Mouse (Mus musculus): ENCODE measurements at regions not wholly inside any gene's neighbourhood (a gene's known extent, or its start where the extent isn't known, plus 50 kb on each side); places are given as distances from the start of the nearest gene placed in this dataset.
A peak's percentile ranks its signal among the peaks of the same experiment; 100 is the strongest.

DNA sequence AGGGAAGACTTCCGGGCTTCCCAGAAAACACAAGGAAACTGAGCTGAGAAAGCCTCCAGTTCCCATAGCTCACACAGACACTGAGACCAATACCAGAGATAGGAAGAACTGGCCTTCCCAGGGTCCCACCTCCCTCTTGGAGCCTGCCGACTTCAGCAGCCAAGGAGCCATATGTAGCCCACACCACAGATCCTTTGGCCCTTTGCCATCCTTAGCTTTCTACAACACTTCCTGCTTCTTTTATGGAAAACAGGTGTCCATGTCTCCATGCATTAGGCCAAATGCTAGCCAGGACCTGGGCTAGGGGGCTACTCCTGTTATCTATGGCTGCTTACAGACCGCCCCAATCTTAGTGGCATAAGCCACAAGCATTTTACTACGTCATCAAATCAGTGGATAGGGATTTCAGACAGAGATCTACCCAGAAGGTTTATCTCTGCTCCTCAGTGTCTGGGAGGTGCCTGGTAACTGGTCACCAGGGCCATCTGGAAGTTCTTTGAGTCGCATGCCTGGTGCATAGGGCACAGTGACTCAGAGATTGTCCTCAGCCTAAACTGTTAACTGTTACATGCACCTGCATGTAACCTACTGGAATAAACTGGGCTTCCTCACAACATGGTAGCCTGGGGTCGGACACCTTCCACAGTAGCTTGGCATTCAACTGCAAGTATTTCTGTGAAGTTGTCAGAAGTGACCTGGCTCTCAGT lies 378.4 kb downstream of the H2al1j start:
- ATAC-seq (ENCODE audit: insufficient number of reproducible peaks, low FRiP score, low TSS enrichment): no peak

DNA sequence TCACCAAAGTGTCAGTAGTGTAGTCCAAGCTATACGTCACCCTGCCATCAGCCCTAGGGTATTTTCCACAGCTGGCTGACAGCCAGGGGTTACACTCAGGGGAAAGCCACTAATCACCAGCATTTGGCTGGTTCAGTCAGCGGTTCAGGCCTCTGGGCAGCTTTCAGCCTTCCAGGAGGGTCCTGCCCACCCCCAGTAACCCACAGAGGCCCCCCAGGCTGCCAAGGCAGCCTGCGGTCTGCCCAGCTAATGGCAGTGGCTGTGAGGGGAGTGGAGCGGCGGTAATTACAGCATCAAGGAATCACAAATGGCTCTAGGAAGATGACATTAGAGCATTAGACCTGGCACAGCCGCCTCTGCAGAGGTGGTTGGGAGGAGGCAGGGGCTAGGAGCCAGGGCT lies 379.7 kb downstream of the H2al1j start:
- no peak for ATAC-seq (ENCODE audit: insufficient number of reproducible peaks, low FRiP score, low TSS enrichment)

DNA sequence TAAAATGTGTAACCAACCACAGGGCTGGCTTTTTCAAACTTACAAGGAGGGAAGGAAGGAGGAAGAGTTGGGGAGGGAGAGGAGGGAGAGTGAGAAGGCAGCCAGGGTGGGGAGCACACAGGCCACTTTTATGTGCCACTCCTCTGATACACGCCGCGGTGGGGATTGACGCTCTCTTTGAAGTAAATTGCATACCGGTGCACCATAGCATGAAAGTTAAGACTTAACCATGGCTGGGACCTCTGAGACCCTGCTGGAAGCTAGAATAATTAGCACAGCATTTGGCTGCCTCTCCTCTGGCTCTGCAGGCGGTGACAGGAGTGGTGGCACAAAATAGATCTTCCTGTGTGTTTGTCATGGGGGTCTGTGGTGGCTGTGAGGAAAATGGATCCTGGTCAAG lies 380.7 kb downstream of the H2al1j start:
- no peak for ATAC-seq (ENCODE audit: insufficient number of reproducible peaks, low FRiP score, low TSS enrichment)

DNA sequence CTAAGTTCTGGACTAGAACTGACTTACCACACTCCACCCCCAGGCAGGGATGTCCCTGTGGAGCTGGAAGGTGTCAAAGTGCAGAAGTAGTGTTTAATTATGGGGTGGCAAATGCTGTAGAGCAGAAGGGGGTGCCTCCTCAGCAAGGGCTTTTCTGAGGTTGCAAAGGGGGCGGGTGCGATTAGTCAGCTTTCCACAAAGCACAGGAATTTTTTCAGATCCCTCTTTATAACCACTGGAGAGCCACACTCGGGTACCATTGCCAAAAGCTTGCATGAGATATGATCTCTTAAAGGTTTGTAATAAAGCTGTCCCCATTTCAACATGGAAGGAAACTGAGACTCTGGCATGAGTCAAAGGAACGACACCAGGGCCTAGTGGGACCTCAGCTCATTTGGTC lies 381.7 kb downstream of the H2al1j start:
- no peak for ATAC-seq (ENCODE audit: insufficient number of reproducible peaks, low FRiP score, low TSS enrichment)

DNA sequence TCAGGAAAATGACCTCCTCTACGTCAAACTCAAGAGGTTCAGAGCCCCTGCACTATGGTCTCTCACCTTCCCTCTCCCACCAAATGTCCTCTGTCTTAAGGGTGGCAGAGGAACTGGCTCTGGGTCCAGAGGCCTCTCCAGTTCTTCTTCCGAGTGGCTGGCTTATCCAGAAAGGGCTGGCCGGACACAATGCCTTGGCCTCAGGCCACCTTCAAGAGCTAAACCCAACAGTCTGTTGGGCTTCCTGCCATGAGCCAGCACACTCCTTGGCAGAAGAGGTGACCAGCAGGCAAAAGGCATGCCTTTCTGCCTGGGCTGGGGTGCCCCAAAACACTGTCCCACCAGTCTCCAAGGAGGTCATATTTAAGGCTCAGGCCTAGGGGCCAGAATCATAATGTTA lies 385.8 kb downstream of the H2al1j start:
- peak; percentile 68 for ATAC-seq (ENCODE audit: insufficient number of reproducible peaks, low FRiP score, low TSS enrichment)

DNA sequence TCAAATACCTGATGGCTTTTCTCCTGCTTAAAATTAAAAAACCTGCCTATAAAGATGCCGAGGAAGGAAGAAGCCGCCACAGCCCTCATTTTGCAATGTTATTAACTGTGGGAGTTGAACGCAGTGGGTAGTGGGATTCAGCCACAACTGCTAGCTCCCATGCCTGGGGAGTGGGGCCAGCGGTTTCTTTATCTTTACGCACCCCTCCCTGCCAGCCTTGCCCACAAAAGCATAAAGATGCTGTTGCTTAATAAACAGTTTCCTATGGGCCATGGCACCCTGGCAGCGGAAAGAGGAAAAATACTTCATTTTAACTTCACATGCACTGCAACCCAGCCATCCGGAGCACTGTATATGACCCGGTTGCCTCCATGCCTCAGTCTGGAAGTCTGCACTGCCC lies 389.2 kb downstream of the H2al1j start:
- no peak for ATAC-seq (ENCODE audit: insufficient number of reproducible peaks, low FRiP score, low TSS enrichment)

DNA sequence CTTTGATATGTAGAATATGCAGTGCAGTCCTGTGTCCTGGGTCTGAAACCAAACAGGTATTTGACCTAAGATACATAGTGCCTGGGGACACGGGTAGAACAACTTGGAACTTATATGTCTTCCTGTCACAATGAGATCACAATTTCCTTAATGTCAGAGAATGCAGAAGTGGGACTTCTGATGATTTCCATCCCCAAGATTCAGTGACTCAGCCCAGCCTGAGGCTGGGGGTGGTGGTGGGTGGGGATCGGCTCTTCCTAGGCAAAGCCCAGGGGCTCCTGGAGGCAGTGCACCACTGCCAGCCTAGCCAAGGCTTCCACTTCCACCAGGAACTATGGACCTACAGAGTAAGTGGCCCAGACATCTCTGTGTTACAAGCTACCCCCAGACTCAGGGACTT lies 391.2 kb downstream of the H2al1j start:
- no peak for ATAC-seq (ENCODE audit: insufficient number of reproducible peaks, low FRiP score, low TSS enrichment)

DNA sequence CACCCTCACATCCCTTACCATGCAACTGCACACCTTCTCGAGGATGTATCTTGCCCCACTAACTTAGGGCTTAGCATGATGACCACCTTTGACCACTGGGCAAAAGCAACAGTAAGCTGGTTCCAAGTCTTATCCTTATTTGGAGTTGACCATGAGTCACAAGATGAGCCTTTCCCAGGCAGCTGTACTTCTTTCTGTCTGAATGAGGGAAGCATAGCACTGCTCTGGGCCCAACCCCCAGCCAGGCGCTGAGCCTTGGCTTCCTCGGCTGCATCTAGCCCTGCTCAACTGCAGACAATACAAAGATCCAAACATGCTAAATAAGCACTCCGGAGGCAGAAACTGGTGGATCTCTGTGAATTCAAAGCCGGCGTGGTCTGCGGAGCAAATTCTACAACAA lies 392.9 kb downstream of the H2al1j start:
- ATAC-seq (ENCODE audit: insufficient number of reproducible peaks, low FRiP score, low TSS enrichment): no peak

DNA sequence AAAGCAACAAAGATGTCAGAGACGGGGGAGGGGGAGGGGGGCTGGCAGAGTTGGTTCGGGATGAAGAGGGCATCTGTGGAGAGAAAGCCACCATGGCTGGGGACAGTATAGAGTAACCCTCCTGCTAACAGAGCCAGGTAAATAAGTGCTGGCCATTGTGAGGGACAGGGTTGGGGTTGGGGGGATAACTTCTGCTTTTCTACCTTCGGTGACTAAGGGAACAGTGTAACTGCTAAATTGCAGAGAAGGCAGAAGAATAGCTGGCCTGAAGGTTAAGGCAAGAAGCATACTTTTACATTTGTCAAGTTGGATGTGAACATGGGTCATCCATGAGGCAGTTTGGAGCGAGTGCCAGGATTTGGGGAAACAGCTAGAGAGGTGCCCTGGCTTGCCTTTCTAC lies 395.1 kb downstream of the H2al1j start:
- no peak for ATAC-seq (ENCODE audit: insufficient number of reproducible peaks, low FRiP score, low TSS enrichment)

DNA sequence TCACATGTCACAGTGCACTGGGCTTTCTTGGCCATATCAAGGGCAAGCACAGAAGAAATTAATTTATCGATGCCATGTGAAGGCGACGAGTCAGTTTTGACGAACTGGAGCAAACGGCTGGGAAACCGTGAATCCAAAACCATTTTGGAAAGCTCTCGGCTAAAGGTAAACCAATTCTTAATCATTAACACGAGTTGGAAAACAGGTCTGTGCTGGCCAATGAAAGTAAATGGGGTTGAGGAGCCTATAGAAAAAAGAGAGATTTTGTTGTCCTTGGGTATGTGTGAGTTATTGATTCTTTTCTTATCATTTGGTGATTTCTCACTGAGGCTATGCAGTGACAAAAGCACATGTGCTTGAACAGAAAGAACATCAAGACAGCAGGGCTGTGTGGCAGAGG lies 397.1 kb downstream of the H2al1j start:
- ATAC-seq (ENCODE audit: insufficient number of reproducible peaks, low FRiP score, low TSS enrichment): no peak

DNA sequence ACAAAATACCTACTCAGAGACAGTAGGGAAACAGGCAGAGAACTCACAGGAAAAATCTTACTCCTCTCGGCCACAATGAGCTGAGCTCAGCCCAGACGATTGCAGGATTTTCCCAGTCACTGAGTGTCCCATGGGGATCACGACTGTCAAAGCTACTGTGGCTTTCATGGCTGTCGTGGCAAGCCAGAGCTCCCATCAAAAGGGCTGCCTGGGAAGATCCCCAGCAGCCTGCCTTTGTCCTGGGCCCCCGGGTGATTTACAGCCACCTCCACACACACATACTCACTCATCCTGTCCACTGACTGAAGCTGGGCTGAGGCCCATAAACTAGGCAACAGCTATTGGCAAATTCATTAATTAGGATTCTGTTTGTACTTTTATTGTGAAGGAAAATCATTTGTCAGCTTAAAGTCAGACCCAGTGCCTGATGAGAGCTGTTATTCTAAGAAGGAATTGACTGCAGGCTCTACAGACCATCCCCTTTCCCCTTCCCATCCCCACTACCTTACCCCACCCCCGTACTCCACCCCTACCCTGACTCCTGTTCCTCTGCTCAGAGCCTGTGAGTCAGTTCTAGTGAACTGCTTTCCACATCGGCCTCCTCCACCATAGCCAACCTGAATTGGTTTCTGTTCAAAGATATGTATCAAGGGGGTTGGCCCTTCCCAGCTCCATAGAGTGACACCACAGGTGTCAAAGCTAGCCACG lies 399.1 kb downstream of the H2al1j start:
- ATAC-seq (ENCODE audit: insufficient number of reproducible peaks, low FRiP score, low TSS enrichment): no peak

DNA sequence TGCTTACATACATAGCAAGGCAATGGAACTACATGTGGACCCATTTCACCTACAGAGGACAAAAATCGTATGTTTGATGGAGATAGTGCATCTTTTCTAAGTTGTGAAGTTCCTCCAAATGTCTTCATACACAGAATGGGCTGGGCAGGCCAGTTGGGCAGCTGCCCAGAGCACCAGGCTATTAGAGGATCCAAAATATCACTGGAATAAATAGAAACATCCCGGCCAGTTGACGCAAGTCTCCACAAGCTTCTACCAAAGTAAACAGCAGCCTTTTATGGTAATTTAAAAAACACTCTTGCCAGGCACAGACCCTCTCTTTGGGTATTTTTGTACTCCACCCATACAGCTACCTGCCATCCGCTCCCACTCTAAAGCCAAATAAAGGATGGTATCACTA lies 400.9 kb downstream of the H2al1j start:
- ATAC-seq (ENCODE audit: insufficient number of reproducible peaks, low FRiP score, low TSS enrichment): no peak

DNA sequence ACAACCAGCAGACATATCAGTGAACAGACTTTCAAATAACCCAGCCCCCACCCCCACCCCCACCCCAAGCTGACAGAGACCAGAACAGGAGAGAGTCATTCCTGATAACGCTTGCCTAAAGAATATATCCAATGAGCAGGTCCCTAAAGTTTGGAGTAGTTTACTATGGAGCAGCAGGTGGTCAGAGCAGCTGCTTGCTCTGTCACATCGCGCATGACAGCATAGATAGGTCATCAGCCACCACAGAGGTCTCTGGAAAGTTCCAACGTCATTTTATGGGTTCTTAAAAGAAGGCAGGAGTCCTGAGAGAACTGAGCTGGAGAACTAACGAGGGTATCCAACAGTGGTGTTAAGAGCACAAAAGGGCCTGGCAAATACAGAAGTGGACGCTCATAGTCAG lies 402.4 kb downstream of the H2al1j start:
- ATAC-seq (ENCODE audit: insufficient number of reproducible peaks, low FRiP score, low TSS enrichment): no peak

DNA sequence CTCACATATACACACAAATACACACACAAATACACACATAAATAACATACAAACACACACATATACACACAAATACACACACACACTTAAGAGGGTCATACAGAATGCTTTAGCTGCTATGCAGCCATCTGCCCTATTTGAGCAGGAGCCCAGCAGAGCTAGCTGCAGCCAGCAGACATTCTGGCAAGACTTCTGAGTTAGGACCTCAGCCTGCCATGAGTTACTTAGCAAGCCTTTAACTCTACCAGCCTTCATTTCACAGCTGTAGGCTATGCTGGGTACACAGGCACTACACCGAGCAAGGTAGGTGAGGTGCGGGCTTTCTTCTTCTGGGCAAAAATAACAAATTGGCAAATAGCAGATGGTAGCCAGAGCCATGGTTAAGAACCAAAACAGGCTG lies 404.7 kb downstream of the H2al1j start:
- ATAC-seq (ENCODE audit: insufficient number of reproducible peaks, low FRiP score, low TSS enrichment): no peak

DNA sequence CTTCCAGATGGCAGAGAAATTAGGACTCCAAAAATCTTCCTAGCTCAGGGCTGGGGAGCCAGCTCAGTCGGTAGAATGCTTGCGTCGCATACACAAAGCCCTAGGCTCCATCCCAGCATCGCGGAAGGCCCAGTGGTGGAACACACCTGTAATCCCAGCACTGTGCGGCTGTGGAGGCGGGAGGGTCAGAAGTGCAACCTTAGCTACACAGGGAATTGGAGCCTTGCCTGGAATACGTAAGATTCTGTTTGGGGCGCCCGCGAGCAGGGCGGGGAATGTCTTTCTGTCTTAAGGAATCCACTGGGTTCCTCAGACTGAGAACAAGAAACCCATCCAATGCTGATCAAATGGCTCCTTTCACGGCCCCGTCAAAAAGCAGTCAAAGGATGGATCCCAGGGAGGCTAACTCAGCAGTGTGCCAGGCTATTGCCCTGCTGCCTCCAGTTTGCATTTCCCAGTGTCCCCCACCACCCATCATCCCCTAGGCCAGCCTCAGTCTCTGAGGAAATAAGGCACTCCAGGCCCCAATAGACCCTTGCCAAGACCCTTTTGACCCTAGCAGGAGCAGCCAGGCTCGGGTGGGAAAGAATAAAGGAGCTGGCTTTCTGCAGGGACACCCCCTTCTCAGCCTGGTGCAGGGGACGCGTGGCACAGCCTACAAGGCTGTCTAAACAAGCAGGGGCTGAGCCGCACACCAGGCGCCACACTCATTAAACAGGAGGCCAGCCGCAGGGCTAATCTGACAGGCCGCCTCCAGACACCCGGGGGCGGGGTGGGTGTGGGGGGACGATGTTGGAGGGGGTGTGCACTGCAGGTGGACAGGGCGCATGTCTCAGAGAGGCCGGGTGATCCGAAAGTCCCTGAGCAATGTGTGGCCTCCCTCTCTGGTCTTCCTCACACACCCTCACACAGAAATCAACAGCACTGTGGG lies 407.1 kb downstream of the H2al1j start:
- ATAC-seq (ENCODE audit: insufficient number of reproducible peaks, low FRiP score, low TSS enrichment): no peak

DNA sequence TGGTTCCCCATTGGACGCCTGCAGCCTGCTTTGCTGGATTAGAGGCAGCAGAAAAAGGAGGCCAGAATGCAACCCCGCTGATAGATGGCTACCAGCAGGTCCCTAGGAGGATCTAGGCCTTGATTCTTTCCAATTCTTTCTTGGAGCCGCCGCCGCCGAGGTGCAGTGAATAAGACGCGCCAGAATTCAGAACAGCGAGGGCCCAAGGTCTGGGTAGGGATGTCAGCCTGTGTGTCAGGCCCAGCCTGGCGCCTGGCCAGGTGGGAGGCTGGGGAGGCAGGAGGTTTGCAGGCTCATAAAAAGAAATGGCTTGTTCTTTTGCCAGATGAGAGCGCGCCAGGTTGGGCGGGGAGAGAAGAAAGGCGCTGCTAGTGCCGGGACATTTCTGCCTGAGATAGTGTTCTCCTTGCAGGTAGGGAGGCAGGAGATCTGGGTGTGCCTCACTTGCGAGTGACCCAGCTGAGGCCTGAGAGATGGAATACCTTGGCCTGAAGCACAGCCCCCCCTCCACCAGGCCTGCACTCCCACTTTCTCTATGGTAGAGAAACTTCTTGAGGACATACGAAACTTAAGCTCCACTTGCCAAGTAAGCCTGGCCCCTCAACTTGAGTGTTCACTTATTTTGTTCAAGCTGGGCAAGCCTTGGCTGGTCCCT lies 408.0 kb downstream of the H2al1j start:
- ATAC-seq (ENCODE audit: insufficient number of reproducible peaks, low FRiP score, low TSS enrichment): peak; percentile 70; the same call in 1 of the 2 replicates

DNA sequence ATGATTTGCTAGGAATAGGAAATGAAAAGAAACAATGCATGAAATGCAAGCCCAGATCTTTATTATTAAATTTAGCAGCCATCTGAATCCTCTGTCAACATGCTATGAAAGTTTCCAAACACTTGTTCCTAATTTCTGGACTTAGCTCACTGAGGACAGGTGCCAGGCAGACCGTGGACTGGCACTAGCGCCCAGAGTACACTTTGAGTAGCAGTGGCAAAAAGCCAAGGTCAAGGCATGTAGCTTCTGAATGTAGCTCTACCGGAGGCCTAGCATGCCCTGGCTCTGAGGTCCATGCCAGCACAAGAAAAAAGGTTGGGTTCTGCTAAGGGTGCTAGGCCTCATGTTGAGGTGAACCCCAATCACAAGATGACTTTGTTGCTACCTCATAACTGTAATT lies 408.9 kb downstream of the H2al1j start:
- ATAC-seq (ENCODE audit: insufficient number of reproducible peaks, low FRiP score, low TSS enrichment): no peak

DNA sequence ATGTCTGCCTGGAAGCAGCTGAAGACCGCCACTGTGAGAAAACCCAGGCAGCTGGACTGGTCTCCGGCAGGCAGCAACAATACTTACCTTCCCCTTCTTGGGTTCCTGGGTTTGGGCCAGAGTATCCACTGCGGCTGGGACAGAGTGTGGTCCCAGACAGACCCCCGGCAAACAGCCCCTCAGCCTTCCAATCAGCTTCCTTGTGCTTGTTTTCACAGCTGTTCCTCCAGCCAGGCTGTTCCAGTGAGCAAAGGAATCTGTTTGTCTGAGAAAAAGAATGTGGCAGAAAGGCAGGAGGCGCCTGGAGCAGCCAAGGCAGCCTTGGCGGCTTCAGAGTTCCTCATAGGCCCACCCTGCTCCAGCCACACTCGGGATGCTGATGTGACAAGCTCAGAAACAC lies 411.9 kb downstream of the H2al1j start:
- ATAC-seq (ENCODE audit: insufficient number of reproducible peaks, low FRiP score, low TSS enrichment): no peak

DNA sequence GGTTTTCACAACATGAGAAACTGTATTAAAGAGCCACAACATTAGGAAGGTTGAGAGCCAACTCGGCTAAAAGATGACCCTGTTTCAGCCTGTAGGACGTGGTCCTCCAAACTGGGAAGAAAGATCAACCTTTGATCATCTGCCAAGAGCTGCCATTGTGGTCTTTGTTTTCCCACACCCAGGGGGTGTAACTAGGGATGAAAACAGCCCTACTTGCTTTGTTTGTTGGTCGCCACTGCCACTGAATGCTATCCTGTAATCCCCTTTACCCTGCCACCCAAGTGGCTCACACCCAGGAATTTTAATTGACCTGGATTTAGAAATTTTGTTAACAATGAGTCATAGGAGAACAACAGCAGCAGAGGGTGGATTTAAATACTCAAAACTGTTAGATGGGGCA lies 414.2 kb downstream of the Bcor start:
- ATAC-seq (ENCODE audit: insufficient number of reproducible peaks, low FRiP score, low TSS enrichment): no peak

DNA sequence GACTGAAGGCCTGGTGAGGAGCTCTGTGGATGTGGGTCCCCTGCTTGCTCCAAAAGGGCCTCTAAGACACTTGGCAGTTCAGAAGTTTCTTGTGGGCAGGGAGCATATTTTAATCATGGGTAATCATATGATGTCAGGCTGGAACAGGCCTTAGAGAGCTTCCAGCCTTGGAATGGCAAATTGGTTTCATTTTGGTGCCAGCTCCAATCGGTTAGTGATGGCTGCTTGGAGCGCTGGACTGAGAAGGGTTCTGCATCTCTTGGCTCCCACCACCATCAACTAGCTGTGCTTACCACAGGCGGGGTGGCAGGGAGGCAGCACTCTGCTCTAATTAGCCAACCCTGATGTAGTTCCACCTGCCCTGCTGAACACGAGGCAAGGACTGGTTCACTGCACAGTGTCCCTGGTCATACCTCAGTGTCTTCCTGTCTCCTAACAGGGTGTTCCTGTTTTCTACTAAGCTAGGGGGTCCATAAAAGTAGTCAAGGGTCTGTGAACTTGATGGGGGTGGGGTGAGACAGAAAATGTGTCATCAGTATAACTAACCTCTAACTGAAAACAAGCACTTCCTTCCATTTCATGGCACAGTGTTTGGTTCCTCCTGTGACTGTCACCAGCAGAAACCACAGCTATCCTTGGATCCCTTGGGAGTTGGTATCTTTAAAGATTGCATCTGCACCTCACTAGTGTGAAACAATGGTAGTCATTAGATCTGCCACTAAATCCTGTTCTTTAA lies 412.6 kb downstream of the Bcor start:
- no peak for ATAC-seq (ENCODE audit: insufficient number of reproducible peaks, low FRiP score, low TSS enrichment)

All from cerebellum, adult (tissue).